Mouse (Mus musculus): ENCODE measurements around the gene Ly75. TPM values are rescaled to one million over a fixed set of nuclear protein-coding genes. Genes with fewer than 3 reads are reported as not detected.

Gene Ly75
- polyA plus RNA-seq, 1 experiment, result 0.72 TPM

DNA sequence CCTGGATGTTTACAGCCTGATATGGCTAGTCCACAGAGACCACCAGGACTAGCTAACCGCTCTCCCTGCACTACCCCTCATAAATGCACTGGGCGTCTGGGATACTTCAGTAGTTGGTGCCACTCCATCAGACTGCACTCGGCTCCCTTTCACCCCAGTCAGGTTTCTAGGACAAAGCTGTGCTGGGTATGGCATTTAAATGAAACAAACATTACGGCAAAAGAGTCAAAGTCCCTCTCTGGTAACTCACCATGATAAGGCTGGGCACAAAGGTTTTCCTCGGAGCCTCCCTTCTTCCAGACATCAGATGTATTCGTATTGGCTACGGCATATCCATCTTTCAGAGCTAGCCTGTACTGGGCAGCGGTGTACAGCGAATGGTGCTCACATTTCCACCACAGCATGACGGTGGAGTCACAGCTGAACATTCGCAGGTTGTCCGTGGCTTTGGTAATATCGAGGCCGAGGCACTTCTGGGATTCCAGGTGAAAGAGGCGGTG, 7.4 kb downstream of the Ly75 start:
- H3K4me1 ChIP-seq (ENCODE audit: control insufficient read depth, insufficient read depth, low read length), result no peaks in the 10 kb centered on the region
- H3K36me3 ChIP-seq (ENCODE audit: control insufficient read depth, insufficient read depth, low read length), result no peaks in the 10 kb centered on the region
- TF ChIP-seq CTCF (conservative IDR thresholded peaks at IDR 0.05; ENCODE audit: insufficient read depth, insufficient read length, low read depth, low read length), result no peak
- TF ChIP-seq POLR2A (IDR thresholded peaks at IDR 0.05; ENCODE audit: low read depth, low read length), result no peak
- DNase-seq, result no peak
- H3K27ac ChIP-seq (ENCODE audit: insufficient read depth, low read depth, low read length), result no peak overlapping the region
- 92% methylated on average over 15 of the region's 15 CpGs for WGBS
- no peaks in the 10 kb centered on the region for H3K27me3 ChIP-seq (replicated peaks; ENCODE audit: control insufficient read depth, insufficient read depth, low read length)
- no peak overlapping the region for H3K4me3 ChIP-seq (ENCODE audit: insufficient read depth, low read depth, low read length)

DNA sequence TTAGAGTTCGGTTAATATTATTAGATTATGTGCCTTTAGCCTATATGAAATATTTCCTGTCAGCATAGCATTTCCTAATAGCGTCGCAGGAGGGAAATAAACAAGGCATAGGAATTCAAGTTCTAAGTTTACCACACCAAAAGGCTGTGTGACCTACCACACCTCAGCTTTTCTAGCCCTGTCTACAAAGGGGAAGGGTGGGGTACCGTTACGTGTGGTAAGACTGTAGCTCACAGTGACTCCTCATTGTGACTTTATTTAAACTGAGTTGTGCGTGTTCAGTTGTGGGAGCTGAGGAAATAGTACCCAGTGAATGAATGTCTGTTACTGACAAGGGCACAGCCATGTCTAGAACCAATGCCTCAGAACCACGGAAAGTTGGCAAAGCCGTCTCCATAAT, 8.0 kb downstream of the Ly75 start:
- TF ChIP-seq CTCF (conservative IDR thresholded peaks at IDR 0.05; ENCODE audit: insufficient read depth, insufficient read length, low read depth, low read length) (no peak), POLR2A (IDR thresholded peaks at IDR 0.05; ENCODE audit: low read depth, low read length) (no peak)
- H3K4me1 ChIP-seq (ENCODE audit: control insufficient read depth, insufficient read depth, low read length), result no peaks in the 10 kb centered on the region
- no peaks in the 10 kb centered on the region for H3K36me3 ChIP-seq (ENCODE audit: control insufficient read depth, insufficient read depth, low read length)
- H3K27me3 ChIP-seq (replicated peaks; ENCODE audit: control insufficient read depth, insufficient read depth, low read length), result no peaks in the 10 kb centered on the region
- WGBS, result 82% methylated on average over 8 of the region's 8 CpGs
- no peak for DNase-seq
- no peak overlapping the region for H3K27ac ChIP-seq (ENCODE audit: insufficient read depth, low read depth, low read length)
- no peak overlapping the region for H3K4me3 ChIP-seq (ENCODE audit: insufficient read depth, low read depth, low read length)

DNA sequence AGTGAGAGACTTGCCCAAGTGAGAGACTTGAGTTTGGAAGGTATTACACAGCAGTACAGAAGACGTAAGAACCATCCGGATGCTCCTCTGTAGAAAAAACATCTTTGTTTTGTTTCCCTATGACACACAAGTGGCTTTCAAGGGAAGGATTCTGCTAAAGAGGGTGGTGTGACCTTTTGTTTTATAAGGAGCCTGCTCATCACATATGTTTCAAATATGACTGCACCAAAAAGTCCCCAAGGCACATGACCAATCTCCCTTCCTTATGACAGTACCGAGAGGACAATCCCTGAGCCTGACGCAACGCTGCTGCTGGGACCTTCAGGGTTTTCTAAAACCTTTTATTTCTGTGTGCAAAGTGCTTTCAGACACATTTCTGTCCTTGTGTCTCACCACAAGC, 12.9 kb downstream of the Ly75 start:
- no peaks in the 10 kb centered on the region for H3K27me3 ChIP-seq (replicated peaks; ENCODE audit: control insufficient read depth, insufficient read depth, low read length)
- no peak for DNase-seq
- no peak overlapping the region for H3K27ac ChIP-seq (ENCODE audit: insufficient read depth, low read depth, low read length)
- 96% methylated on average over 5 of the region's 5 CpGs for WGBS
- TF ChIP-seq POLR2A (IDR thresholded peaks at IDR 0.05; ENCODE audit: low read depth, low read length) (no peak), CTCF (conservative IDR thresholded peaks at IDR 0.05; ENCODE audit: insufficient read depth, insufficient read length, low read depth, low read length) (no peak)
- H3K4me1 ChIP-seq (ENCODE audit: control insufficient read depth, insufficient read depth, low read length), result no peaks in the 10 kb centered on the region
- no peaks in the 10 kb centered on the region for H3K36me3 ChIP-seq (ENCODE audit: control insufficient read depth, insufficient read depth, low read length)
- H3K4me3 ChIP-seq (ENCODE audit: insufficient read depth, low read depth, low read length), result no peak overlapping the region

DNA sequence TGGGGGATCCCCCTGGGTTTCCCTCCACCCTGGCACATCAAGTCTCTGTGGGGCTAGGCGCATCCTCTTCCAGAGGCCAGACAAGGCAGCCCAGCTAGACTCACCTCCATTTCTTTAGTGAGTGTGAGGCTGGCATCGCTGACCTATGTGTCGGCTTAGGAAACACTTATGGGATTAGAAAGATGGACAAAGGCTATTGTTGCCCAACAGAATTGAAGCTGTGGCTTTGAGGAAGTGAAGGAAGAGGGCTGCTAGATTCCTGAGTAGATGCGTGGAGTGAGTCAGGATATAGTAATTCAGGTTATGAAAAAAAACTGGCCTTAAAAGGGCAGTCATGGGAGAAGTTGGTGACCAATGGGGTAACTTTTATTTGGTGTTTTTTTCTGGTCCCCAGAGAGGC, 13.6 kb downstream of the Ly75 start:
- H3K27ac ChIP-seq (ENCODE audit: insufficient read depth, low read depth, low read length), result no peak overlapping the region
- DNase-seq, result no peak
- H3K4me3 ChIP-seq (ENCODE audit: insufficient read depth, low read depth, low read length), result no peak overlapping the region
- H3K36me3 ChIP-seq (ENCODE audit: control insufficient read depth, insufficient read depth, low read length), result no peaks in the 10 kb centered on the region
- H3K4me1 ChIP-seq (ENCODE audit: control insufficient read depth, insufficient read depth, low read length), result no peaks in the 10 kb centered on the region
- WGBS, result 90% methylated on average over 4 of the region's 4 CpGs
- no peaks in the 10 kb centered on the region for H3K27me3 ChIP-seq (replicated peaks; ENCODE audit: control insufficient read depth, insufficient read depth, low read length)
- no peak for TF ChIP-seq POLR2A (IDR thresholded peaks at IDR 0.05; ENCODE audit: low read depth, low read length)
- TF ChIP-seq CTCF (conservative IDR thresholded peaks at IDR 0.05; ENCODE audit: insufficient read depth, insufficient read length, low read depth, low read length), result no peak

DNA sequence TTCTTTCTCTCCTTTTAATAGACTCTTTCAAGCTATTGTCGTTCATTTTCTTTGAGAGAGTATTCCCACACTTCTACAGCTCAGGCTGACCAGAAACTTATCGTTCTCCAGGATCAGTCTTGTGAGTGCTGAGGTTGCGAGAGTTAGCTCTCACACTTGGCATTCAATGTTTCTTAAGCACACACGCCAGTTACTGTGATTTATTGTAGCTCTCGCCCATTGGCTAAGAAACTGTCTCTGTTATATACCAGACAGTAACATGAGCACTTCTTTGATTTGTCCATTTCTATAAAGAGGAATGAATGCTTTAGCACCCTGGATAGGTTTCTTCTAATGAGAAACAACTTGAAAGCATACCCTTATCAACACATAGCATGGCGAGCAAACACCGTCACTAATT, 15.2 kb downstream of the Ly75 start:
- WGBS, result 87% methylated on average over 7 of the region's 7 CpGs
- Histone ChIP-seq H3K4me3 (ENCODE audit: insufficient read depth, low read depth, low read length) (no peak overlapping the region), H3K36me3 (ENCODE audit: control insufficient read depth, insufficient read depth, low read length) (no peaks in the 10 kb centered on the region), H3K27me3 (replicated peaks; ENCODE audit: control insufficient read depth, insufficient read depth, low read length) (no peaks in the 10 kb centered on the region), H3K4me1 (ENCODE audit: control insufficient read depth, insufficient read depth, low read length) (no peaks in the 10 kb centered on the region), H3K27ac (ENCODE audit: insufficient read depth, low read depth, low read length) (no peak overlapping the region)
- TF ChIP-seq CTCF (conservative IDR thresholded peaks at IDR 0.05; ENCODE audit: insufficient read depth, insufficient read length, low read depth, low read length) (no peak), POLR2A (IDR thresholded peaks at IDR 0.05; ENCODE audit: low read depth, low read length) (no peak)
- DNase-seq, result no peak

DNA sequence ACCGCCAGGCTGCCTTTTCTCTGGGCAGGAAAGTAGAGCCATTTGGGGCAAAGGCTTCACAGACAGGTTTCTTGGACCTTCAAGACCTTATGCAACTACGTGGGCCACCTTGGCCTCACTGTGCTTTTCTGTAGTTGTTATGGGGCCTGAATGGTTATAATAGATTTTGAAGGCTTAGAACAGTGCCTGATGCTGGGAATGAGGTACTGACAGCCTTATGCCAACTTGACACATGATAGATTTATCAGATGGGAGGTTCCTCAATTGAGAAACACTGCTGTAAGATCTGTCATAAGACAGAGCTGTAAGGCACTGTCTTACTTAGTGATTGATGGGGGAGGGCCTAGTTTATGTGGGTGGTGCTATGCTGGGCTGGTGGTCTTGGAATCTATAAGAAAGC, 15.9 kb downstream of the Ly75 start:
- no peak for DNase-seq

DNA sequence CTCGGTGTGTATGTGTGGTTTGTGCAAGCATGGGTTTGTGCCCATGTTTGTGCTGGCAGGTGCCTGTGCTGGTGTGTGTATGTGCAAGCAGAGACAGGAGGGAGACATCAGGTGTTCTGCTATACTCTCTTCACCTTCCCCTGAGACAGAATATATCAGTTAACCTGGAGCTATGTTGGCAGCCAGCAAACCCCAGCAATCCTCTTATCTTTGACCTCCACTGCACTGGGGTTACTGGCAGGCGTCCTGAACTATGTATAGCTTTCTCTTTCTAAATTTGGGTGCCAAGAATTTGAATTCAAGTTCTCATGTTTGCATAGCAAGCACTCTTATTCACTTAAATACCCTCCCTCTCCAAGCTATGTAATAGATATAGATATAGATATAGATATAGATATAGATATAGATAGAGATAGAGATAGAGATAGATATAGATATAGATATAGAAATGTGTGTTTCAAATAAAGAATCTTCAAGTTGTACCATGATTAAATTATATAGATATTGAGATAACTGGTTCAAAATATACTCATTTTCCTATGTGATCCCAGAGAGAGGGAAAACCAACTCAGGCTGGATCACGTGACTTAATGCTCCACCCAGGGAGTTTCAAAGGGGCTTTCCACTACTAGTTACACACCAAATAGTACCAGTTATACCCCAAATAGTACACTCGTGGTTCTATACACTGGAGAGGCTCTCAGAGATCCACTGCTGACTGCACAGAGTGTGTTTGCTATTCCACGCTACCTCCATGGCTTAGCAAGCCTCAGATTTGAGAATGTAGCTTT, 17.1 kb downstream of the Ly75 start:
- TF ChIP-seq CTCF (conservative IDR thresholded peaks at IDR 0.05; ENCODE audit: insufficient read depth, insufficient read length, low read depth, low read length) (no peak), POLR2A (IDR thresholded peaks at IDR 0.05; ENCODE audit: low read depth, low read length) (no peak)
- Histone ChIP-seq H3K4me1 (ENCODE audit: control insufficient read depth, insufficient read depth, low read length) (no peaks in the 10 kb centered on the region), H3K27me3 (replicated peaks; ENCODE audit: control insufficient read depth, insufficient read depth, low read length) (no peaks in the 10 kb centered on the region), H3K27ac (ENCODE audit: insufficient read depth, low read depth, low read length) (no peak overlapping the region), H3K36me3 (ENCODE audit: control insufficient read depth, insufficient read depth, low read length) (no peaks in the 10 kb centered on the region), H3K4me3 (ENCODE audit: insufficient read depth, low read depth, low read length) (no peak overlapping the region)
- DNase-seq, result no peak
- 81% methylated on average over 5 of the region's 5 CpGs for WGBS

More for the DNA sequence above, 15.9 kb downstream of the Ly75 start:
- 97% methylated on average over 2 of the region's 2 CpGs for WGBS
- Histone ChIP-seq H3K4me3 (ENCODE audit: insufficient read depth, low read depth, low read length) (no peak overlapping the region), H3K27me3 (replicated peaks; ENCODE audit: control insufficient read depth, insufficient read depth, low read length) (no peaks in the 10 kb centered on the region), H3K4me1 (ENCODE audit: control insufficient read depth, insufficient read depth, low read length) (no peaks in the 10 kb centered on the region), H3K36me3 (ENCODE audit: control insufficient read depth, insufficient read depth, low read length) (no peaks in the 10 kb centered on the region), H3K27ac (ENCODE audit: insufficient read depth, low read depth, low read length) (no peak overlapping the region)
- no peak for TF ChIP-seq CTCF (conservative IDR thresholded peaks at IDR 0.05; ENCODE audit: insufficient read depth, insufficient read length, low read depth, low read length)

Data from kidney, adult 2 months (tissue).